Mouse (Mus musculus): Measurements from ENCODE around the gene Smyd4. TPM values are rescaled to one million over a fixed set of nuclear protein-coding genes. Genes with fewer than 3 reads are reported as not detected.
A peak's percentile ranks its signal among the peaks of the same experiment; 100 is the strongest.

The Smyd4 gene
- polyA plus RNA-seq, 1 experiment from 2014 or later, result 16.8 TPM

GRCm38 (mm10) chr11:75324433-75324832 lies 23.8 kb upstream of the Smyd4 start:
- Histone ChIP-seq H3K4me2 (no peak overlapping the region), H3K4me3 (no peak overlapping the region), H3K27me3 (no peaks in the 10 kb centered on the region), H3K4me1 (replicated peaks) (peaks cover 10% of the 10 kb centered on the region; the same call in 1 of the 2 replicates), H3K36me3 (peaks cover 6% of the 10 kb centered on the region), H3K9me3 (no peaks in the 10 kb centered on the region), H3K27ac (replicated peaks) (no peak overlapping the region), H3K9ac (no peak overlapping the region)
- 96% methylated on average over 2 of the region's 2 CpGs for WGBS
- ATAC-seq (ENCODE audit: low FRiP score, low read depth), result no peak

- Histone ChIP-seq H3K27ac (replicated peaks) (no peak overlapping the region), H3K4me2 (no peak overlapping the region), H3K4me3 (no peak overlapping the region), H3K9me3 (no peaks in the 10 kb centered on the region), H3K9ac (no peak overlapping the region), H3K27me3 (no peaks in the 10 kb centered on the region), H3K4me1 (replicated peaks) (peaks cover 10% of the 10 kb centered on the region; the same call in 1 of the 2 replicates), H3K36me3 (peaks cover 6% of the 10 kb centered on the region)
- ATAC-seq (ENCODE audit: low FRiP score, low read depth), result no peak
- 75% methylated on average over 16 of the region's 16 CpGs for WGBS
These were observed 22.9 kb upstream of the Smyd4 start for GRCm38 (mm10) chr11:75325116-75325968.

- no peak for ATAC-seq (ENCODE audit: low FRiP score, low read depth)
- Histone ChIP-seq H3K4me1 (replicated peaks) (peaks cover 10% of the 10 kb centered on the region; the same call in 1 of the 2 replicates), H3K27ac (replicated peaks) (no peak overlapping the region), H3K4me2 (no peak overlapping the region), H3K27me3 (no peaks in the 10 kb centered on the region), H3K9ac (no peak overlapping the region), H3K9me3 (no peaks in the 10 kb centered on the region), H3K36me3 (peaks cover 6% of the 10 kb centered on the region), H3K4me3 (no peak overlapping the region)
- WGBS, result 89% methylated on average over 7 of the region's 7 CpGs
These were observed 22.3 kb upstream of the Smyd4 start for GRCm38 (mm10) chr11:75325969-75326311.

GRCm38 (mm10) chr11:75336676-75337075 lies 11.6 kb upstream of the Smyd4 start:
- H3K4me3 ChIP-seq, result no peak overlapping the region
- H3K4me2 ChIP-seq, result no peak overlapping the region
- ATAC-seq (ENCODE audit: low FRiP score, low read depth), result no peak
- no peaks in the 10 kb centered on the region for H3K27me3 ChIP-seq
- no peaks in the 10 kb centered on the region for H3K9me3 ChIP-seq
- H3K4me1 ChIP-seq (replicated peaks), result no peaks in the 10 kb centered on the region
- H3K36me3 ChIP-seq, result peaks cover 13% of the 10 kb centered on the region
- WGBS, result 77% methylated on average over 8 of the region's 8 CpGs
- H3K27ac ChIP-seq (replicated peaks), result 0 out of 2 replicates have a peak overlapping the region, but pooled peaks have one; percentile 8
- no peak overlapping the region for H3K9ac ChIP-seq

GRCm38 (mm10) chr11:75337246-75337645 lies 11.0 kb upstream of the Smyd4 start:
- no peak overlapping the region for H3K27ac ChIP-seq (replicated peaks)
- no peak for ATAC-seq (ENCODE audit: low FRiP score, low read depth)
- no peak overlapping the region for H3K4me2 ChIP-seq
- H3K4me3 ChIP-seq, result no peak overlapping the region
- H3K36me3 ChIP-seq, result peaks cover 13% of the 10 kb centered on the region
- H3K9me3 ChIP-seq, result no peaks in the 10 kb centered on the region
- no peak overlapping the region for H3K9ac ChIP-seq
- no peaks in the 10 kb centered on the region for H3K4me1 ChIP-seq (replicated peaks)
- 92% methylated on average over 7 of the region's 7 CpGs for WGBS
- H3K27me3 ChIP-seq, result no peaks in the 10 kb centered on the region

GRCm38 (mm10) chr11:75340076-75340475 lies 8.2 kb upstream of the Smyd4 start:
- no peak overlapping the region for H3K4me2 ChIP-seq
- H3K27ac ChIP-seq (replicated peaks), result 0 out of 2 replicates have a peak overlapping the region, but pooled peaks have one; percentile 33
- H3K9me3 ChIP-seq, result no peaks in the 10 kb centered on the region
- WGBS, result 89% methylated on average over 14 of the region's 14 CpGs
- no peak overlapping the region for H3K9ac ChIP-seq
- peaks cover 13% of the 10 kb centered on the region for H3K36me3 ChIP-seq
- no peak overlapping the region for H3K4me3 ChIP-seq
- H3K27me3 ChIP-seq, result no peaks in the 10 kb centered on the region
- no peaks in the 10 kb centered on the region for H3K4me1 ChIP-seq (replicated peaks)
- ATAC-seq (ENCODE audit: low FRiP score, low read depth), result no peak

GRCm38 (mm10) chr11:75340698-75341345 lies 7.4 kb upstream of the Smyd4 start:
- Histone ChIP-seq H3K9ac (no peak overlapping the region), H3K27ac (replicated peaks) (0 out of 2 replicates have a peak overlapping the region, but pooled peaks have one; percentile 33), H3K4me2 (no peak overlapping the region), H3K4me1 (replicated peaks) (no peaks in the 10 kb centered on the region), H3K4me3 (no peak overlapping the region), H3K9me3 (no peaks in the 10 kb centered on the region), H3K36me3 (peaks cover 13% of the 10 kb centered on the region), H3K27me3 (no peaks in the 10 kb centered on the region)
- WGBS, result 60% methylated on average over 12 of the region's 12 CpGs
- no peak for ATAC-seq (ENCODE audit: low FRiP score, low read depth)

GRCm38 (mm10) chr11:75343096-75343495 lies 5.1 kb upstream of the Smyd4 start:
- Histone ChIP-seq H3K9ac (no peak overlapping the region), H3K4me1 (replicated peaks) (peaks cover 14% of the 10 kb centered on the region), H3K9me3 (no peaks in the 10 kb centered on the region), H3K4me2 (no peak overlapping the region), H3K27ac (replicated peaks) (no peak overlapping the region), H3K36me3 (peaks cover 13% of the 10 kb centered on the region), H3K27me3 (no peaks in the 10 kb centered on the region), H3K4me3 (no peak overlapping the region)
- no peak for ATAC-seq (ENCODE audit: low FRiP score, low read depth)
- 88% methylated on average over 2 of the region's 2 CpGs for WGBS

- 71% methylated on average over 2 of the region's 2 CpGs for WGBS
- H3K4me1 ChIP-seq (replicated peaks), result peaks cover 18% of the 10 kb centered on the region
- H3K27me3 ChIP-seq, result no peaks in the 10 kb centered on the region
- no peak for ATAC-seq (ENCODE audit: low FRiP score, low read depth)
- H3K4me3 ChIP-seq, result no peak overlapping the region
- H3K4me2 ChIP-seq, result no peak overlapping the region
- no peaks in the 10 kb centered on the region for H3K9me3 ChIP-seq
- H3K27ac ChIP-seq (replicated peaks), result no peak overlapping the region
- H3K9ac ChIP-seq, result no peak overlapping the region
- peaks cover 10% of the 10 kb centered on the region for H3K36me3 ChIP-seq
These were observed 4.1 kb upstream of the Smyd4 start for GRCm38 (mm10) chr11:75344163-75344562.

- Histone ChIP-seq H3K9me3 (no peaks in the 10 kb centered on the region), H3K9ac (no peak overlapping the region), H3K27ac (replicated peaks) (no peak overlapping the region), H3K4me3 (no peak overlapping the region), H3K36me3 (peaks cover 6% of the 10 kb centered on the region; the same call in 1 of the 2 replicates), H3K4me2 (no peak overlapping the region), H3K27me3 (no peaks in the 10 kb centered on the region), H3K4me1 (replicated peaks) (peaks cover 18% of the 10 kb centered on the region)
- 96% methylated on average over 5 of the region's 5 CpGs for WGBS
- no peak for ATAC-seq (ENCODE audit: low FRiP score, low read depth)
These were observed 3.5 kb upstream of the Smyd4 start for GRCm38 (mm10) chr11:75344716-75345115.

GRCm38 (mm10) chr11:75346556-75347187 lies 1.6 kb upstream of the Smyd4 start:
- H3K4me2 ChIP-seq, result peak overlapping the region; percentile 79; the same call in 1 of the 2 replicates
- H3K27me3 ChIP-seq, result no peaks in the 10 kb centered on the region
- H3K4me1 ChIP-seq (replicated peaks), result peaks cover 18% of the 10 kb centered on the region
- H3K36me3 ChIP-seq, result no peaks in the 10 kb centered on the region
- ATAC-seq (ENCODE audit: low FRiP score, low read depth), result no peak
- H3K27ac ChIP-seq (replicated peaks), result no peak overlapping the region
- WGBS, result 45% methylated on average over 4 of the region's 4 CpGs
- H3K9ac ChIP-seq, result no peak overlapping the region
- no peaks in the 10 kb centered on the region for H3K9me3 ChIP-seq
- H3K4me3 ChIP-seq, result no peak overlapping the region

- WGBS, result 54% methylated on average over 10 of the region's 10 CpGs
These were observed 1.0 kb upstream of the Smyd4 start for GRCm38 (mm10) chr11:75347188-75347585.

More at GRCm38 (mm10) chr11:75347188-75347585, 1.0 kb upstream of the Smyd4 start:
- peak overlapping the region; percentile 79 for H3K4me2 ChIP-seq
- H3K27me3 ChIP-seq, result no peaks in the 10 kb centered on the region
- peak overlapping the region; percentile 60 for H3K9ac ChIP-seq
- peaks cover 18% of the 10 kb centered on the region for H3K4me1 ChIP-seq (replicated peaks)
- no peak for ATAC-seq (ENCODE audit: low FRiP score, low read depth)
- H3K4me3 ChIP-seq, result peak overlapping the region; percentile 52
- no peaks in the 10 kb centered on the region for H3K9me3 ChIP-seq
- H3K27ac ChIP-seq (replicated peaks), result no peak overlapping the region
- no peaks in the 10 kb centered on the region for H3K36me3 ChIP-seq

Data from hindbrain, embryonic 15.5 days (tissue).